Mouse (Mus musculus) MEL (cell line): ENCODE data around the gene Il10rb.

Source experiments
- BHLHE40 ChIP-seq: IDR thresholded peaks from 2 replicates; pipeline ENCODE4 v1.6.1; 2012; ENCODE audit warnings: low read depth, mild to moderate bottlenecking, inconsistent platforms, low read length, improper control_type of control experiment, borderline replicate concordance
- CTCF ChIP-seq, 3 experiments: IDR thresholded peaks in 2 of 3; conservative IDR thresholded peaks in 1 of 3; 2 replicates each; pipeline ENCODE4 v1.5.1; 2011 to 2012; ENCODE audit warnings: low read length in 3 of 3, low read depth in 2 of 3, mild to moderate bottlenecking in 2 of 3, improper control_type of control experiment in 1 of 3, inconsistent platforms in 1 of 3, mixed read lengths in 1 of 3, moderate library complexity in 1 of 3; ENCODE audit not compliant: control insufficient read depth in 1 of 3, insufficient read depth in 1 of 3, poor library complexity in 1 of 3, severe bottlenecking in 1 of 3
- E2F4 ChIP-seq: IDR thresholded peaks from 2 replicates; pipeline ENCODE4 v1.6.1; 2011; ENCODE audit warnings: low read depth, low read length, improper control_type of control experiment, borderline replicate concordance
- ELF1 ChIP-seq: IDR thresholded peaks from 2 replicates; pipeline ENCODE4 v1.6.1; 2014; ENCODE audit warnings: low read depth, mild to moderate bottlenecking, inconsistent platforms, low read length, improper control_type of control experiment, moderate library complexity
- GATA1 ChIP-seq: IDR thresholded peaks from 2 replicates; pipeline ENCODE4 v1.6.1; 2011; ENCODE audit warnings: low read depth, low read length, improper control_type of control experiment
- HCFC1 ChIP-seq: IDR thresholded peaks from 2 replicates; pipeline ENCODE4 v1.6.1; 2012; ENCODE audit warnings: low read depth, mild to moderate bottlenecking, inconsistent platforms, low read length, improper control_type of control experiment, moderate library complexity
- JUND ChIP-seq: IDR thresholded peaks from 2 replicates; pipeline ENCODE4 v1.6.1; 2011; ENCODE audit warnings: low read depth, mild to moderate bottlenecking, improper control_type of control experiment, low read length
- NELFE ChIP-seq: IDR thresholded peaks from 2 replicates; pipeline ENCODE4 v1.6.1; 2011; ENCODE audit warnings: low read depth, low read length, improper control_type of control experiment
- POLR2A ChIP-seq, 2 experiments: IDR thresholded peaks; 2 replicates each; pipeline ENCODE4 v1.6.1; 2011 to 2012; ENCODE audit warnings: low read length in 2 of 2, mild to moderate bottlenecking in 2 of 2, control low read depth in 1 of 2, improper control_type of control experiment in 1 of 2, low read depth in 1 of 2, moderate library complexity in 1 of 2; ENCODE audit not compliant: control insufficient read depth in 1 of 2, insufficient read depth in 1 of 2, poor library complexity in 1 of 2
- TAL1 ChIP-seq: IDR thresholded peaks from 2 replicates; pipeline ENCODE4 v1.6.1; 2012; ENCODE audit warnings: mild to moderate bottlenecking, inconsistent platforms, low read length, moderate library complexity, mixed read lengths
- TCF12 ChIP-seq: IDR thresholded peaks from 2 replicates; pipeline ENCODE4 v1.6.1; 2014; ENCODE audit warnings: low read depth, mild to moderate bottlenecking, inconsistent platforms, low read length, improper control_type of control experiment, moderate library complexity
- USF1 ChIP-seq: IDR thresholded peaks from 2 replicates; pipeline ENCODE4 v1.6.1; 2014; ENCODE audit warnings: low read depth, mild to moderate bottlenecking, inconsistent platforms, low read length, improper control_type of control experiment, moderate library complexity

GRCm38 (mm10) chr16:91413102-91413844 lies 7.3 kb downstream of the Il10rb start:
- no peak for TF ChIP-seq TCF12
- TF ChIP-seq NELFE: no peak
- no peak for TF ChIP-seq E2F4
- TF ChIP-seq HCFC1: no peak
- no peak for TF ChIP-seq TAL1
- no peak for TF ChIP-seq CTCF (IDR thresholded peaks at IDR 0.05 in 2 of 3, conservative IDR thresholded peaks at IDR 0.05 in 1 of 3; ENCODE audit: control insufficient read depth in 1 of 3, insufficient read depth in 1 of 3, low read depth in 2 of 3, low read length in 3 of 3, poor library complexity in 1 of 3, severe bottlenecking in 1 of 3)
- TF ChIP-seq GATA1: no peak
- no peak for TF ChIP-seq JUND
- no peak for TF ChIP-seq BHLHE40
- TF ChIP-seq ELF1: no peak
- no peak for TF ChIP-seq USF1
- no peak for TF ChIP-seq POLR2A (IDR thresholded peaks at IDR 0.05; ENCODE audit: control insufficient read depth in 1 of 2, insufficient read depth in 1 of 2, low read depth in 1 of 2, low read length in 2 of 2, poor library complexity in 1 of 2)
